Mouse (Mus musculus): ENCODE results near the gene Mas1. TPM values are rescaled to one million over a fixed set of nuclear protein-coding genes. Genes with fewer than 3 reads are reported as not detected.

The Mas1 gene
- total and polyA plus RNA-seq, 2 experiments from 2014 or later, result 0.10 to 0.19 TPM

- ATAC-seq (no peak), DNase-seq (ENCODE audit: low spot score) (no peak)
- H3K27me3 ChIP-seq (ENCODE audit: insufficient read depth, low read length), result no peaks in the 10 kb centered on the region
- no peaks in the 10 kb centered on the region for H3K9me3 ChIP-seq (ENCODE audit: low read length)
- no peaks in the 10 kb centered on the region for H3K36me3 ChIP-seq (ENCODE audit: insufficient read depth, low read length)
- no peak overlapping the region for H3K4me3 ChIP-seq (ENCODE audit: low read length)
- H3K4me1 ChIP-seq (ENCODE audit: insufficient read depth, low read length), result 0 out of 2 replicates have a peak, but pooled peaks cover 1% of the 10 kb centered on the region
- no peak overlapping the region for H3K4me2 ChIP-seq (ENCODE audit: low read depth, low read length)
- H3K27ac ChIP-seq, result no peak overlapping the region
- no peak overlapping the region for H3K9ac ChIP-seq (replicated peaks; ENCODE audit: low read length)
- WGBS, result 89% methylated on average over 3 of the region's 3 CpGs
- TF ChIP-seq CTCF (IDR thresholded peaks at IDR 0.05; ENCODE audit: low read depth), result no peak
These were observed 71.3 kb downstream of the Mas1 start for GRCm38 (mm10) chr17:12796633-12797032.

- Histone ChIP-seq H3K27ac (no peak overlapping the region; the same call in 1 of the 2 replicates), H3K9ac (replicated peaks; ENCODE audit: low read length) (no peak overlapping the region), H3K4me2 (ENCODE audit: low read depth, low read length) (no peak overlapping the region), H3K36me3 (ENCODE audit: insufficient read depth, low read length) (no peaks in the 10 kb centered on the region), H3K9me3 (ENCODE audit: low read length) (no peaks in the 10 kb centered on the region), H3K4me1 (ENCODE audit: insufficient read depth, low read length) (peaks cover 10% of the 10 kb centered on the region), H3K27me3 (ENCODE audit: insufficient read depth, low read length) (no peaks in the 10 kb centered on the region), H3K4me3 (ENCODE audit: low read length) (no peak overlapping the region)
- DNase-seq (ENCODE audit: low spot score) (peak; percentile 62), ATAC-seq (no peak)
- 45% methylated on average over 8 of the region's 8 CpGs for WGBS
- TF ChIP-seq CTCF (IDR thresholded peaks at IDR 0.05; ENCODE audit: low read depth), result no peak
These were observed 74.1 kb downstream of the Mas1 start for GRCm38 (mm10) chr17:12793660-12794406.

- Histone ChIP-seq H3K4me2 (ENCODE audit: low read depth, low read length) (no peak overlapping the region), H3K4me3 (ENCODE audit: low read length) (no peak overlapping the region), H3K36me3 (ENCODE audit: insufficient read depth, low read length) (no peaks in the 10 kb centered on the region), H3K27ac (no peak overlapping the region; the same call in 1 of the 2 replicates), H3K27me3 (ENCODE audit: insufficient read depth, low read length) (no peaks in the 10 kb centered on the region), H3K9ac (replicated peaks; ENCODE audit: low read length) (no peak overlapping the region), H3K9me3 (ENCODE audit: low read length) (no peaks in the 10 kb centered on the region), H3K4me1 (ENCODE audit: insufficient read depth, low read length) (peaks cover 10% of the 10 kb centered on the region)
- peak; percentile 18 for DNase-seq (ENCODE audit: low spot score)
- WGBS, result 54% methylated on average over 11 of the region's 11 CpGs
- no peak for TF ChIP-seq CTCF (IDR thresholded peaks at IDR 0.05; ENCODE audit: low read depth)
- no peak for ATAC-seq
These were observed 75.3 kb downstream of the Mas1 start for GRCm38 (mm10) chr17:12792422-12793206.

GRCm38 (mm10) chr17:12791420-12791819, 76.5 kb downstream of the Mas1 start:
- no peaks in the 10 kb centered on the region for H3K27me3 ChIP-seq (ENCODE audit: insufficient read depth, low read length)
- no peak overlapping the region for H3K4me3 ChIP-seq (ENCODE audit: low read length)
- DNase-seq (ENCODE audit: low spot score) (no peak), ATAC-seq (no peak)
- H3K27ac ChIP-seq, result peak overlapping the region; percentile 64; the same call in 1 of the 2 replicates
- WGBS, result 59% methylated on average over 4 of the region's 4 CpGs
- no peaks in the 10 kb centered on the region for H3K36me3 ChIP-seq (ENCODE audit: insufficient read depth, low read length)
- no peaks in the 10 kb centered on the region for H3K9me3 ChIP-seq (ENCODE audit: low read length)
- H3K4me1 ChIP-seq (ENCODE audit: insufficient read depth, low read length), result peaks cover 10% of the 10 kb centered on the region
- no peak overlapping the region for H3K9ac ChIP-seq (replicated peaks; ENCODE audit: low read length)
- no peak for TF ChIP-seq CTCF (IDR thresholded peaks at IDR 0.05; ENCODE audit: low read depth)
- H3K4me2 ChIP-seq (ENCODE audit: low read depth, low read length), result no peak overlapping the region

- Histone ChIP-seq H3K27me3 (ENCODE audit: insufficient read depth, low read length) (no peaks in the 10 kb centered on the region), H3K9ac (replicated peaks; ENCODE audit: low read length) (no peak overlapping the region), H3K9me3 (ENCODE audit: low read length) (no peaks in the 10 kb centered on the region), H3K4me2 (ENCODE audit: low read depth, low read length) (no peak overlapping the region), H3K36me3 (ENCODE audit: insufficient read depth, low read length) (no peaks in the 10 kb centered on the region), H3K4me1 (ENCODE audit: insufficient read depth, low read length) (peaks cover 10% of the 10 kb centered on the region), H3K27ac (peak overlapping the region; percentile 64; the same call in 1 of the 2 replicates), H3K4me3 (ENCODE audit: low read length) (no peak overlapping the region)
- peak; percentile 68 for DNase-seq (ENCODE audit: low spot score)
- WGBS, result 14% methylated on average over 5 of the region's 5 CpGs
- TF ChIP-seq CTCF (IDR thresholded peaks at IDR 0.05; ENCODE audit: low read depth), result no peak
- peak; percentile 67 for ATAC-seq
These were observed 76.9 kb downstream of the Mas1 start for GRCm38 (mm10) chr17:12791079-12791406.

Small RNAs within 50 kb of the gene (microRNA-seq; reads per million reads assigned to microRNA genes)
- gene Gm24085, result 0 reads per million in 2 experiments

Other genes starting within 250 kb of the Mas1 start
- 0.10 TPM in 1 of 2 replicates, not detected in the other for gene Slc22a1, start 192.3 kb downstream of the Mas1 start, total RNA-seq (2014; rRNA removed)
- 0.19 and 0.26 TPM in 2 replicates for gene Slc22a1, start 192.3 kb downstream of the Mas1 start, polyA plus RNA-seq (2015; fragmentation: Nextera tagmentation; extraction: Ambion mirVana)
- 30.7 and 30.9 TPM in 2 replicates for gene Igf2r, start 98.5 kb downstream of the Mas1 start, total RNA-seq (2014; rRNA removed)
- gene Igf2r, start 98.5 kb downstream of the Mas1 start, polyA plus RNA-seq (2015; fragmentation: Nextera tagmentation; extraction: Ambion mirVana), result 4.2 and 4.7 TPM in 2 replicates
- gene Mrgprh, start 7.9 kb upstream of the Mas1 start, total RNA-seq (2014; rRNA removed), result not detected in 2 replicates
- gene Mrgprh, start 7.9 kb upstream of the Mas1 start, polyA plus RNA-seq (2015; fragmentation: Nextera tagmentation; extraction: Ambion mirVana), result not detected in 2 replicates
- 0.94 and 2.4 TPM in 2 replicates for gene Pnldc1, start 42.1 kb upstream of the Mas1 start, total RNA-seq (2014; rRNA removed)
- gene Pnldc1, start 42.1 kb upstream of the Mas1 start, polyA plus RNA-seq (2015; fragmentation: Nextera tagmentation; extraction: Ambion mirVana), result 1.8 and 2.0 TPM in 2 replicates
- gene Tcp1, start 47.6 kb upstream of the Mas1 start, total RNA-seq (2014; rRNA removed), result 310 and 510 TPM in 2 replicates
- 350 TPM in 2 replicates for gene Tcp1, start 47.6 kb upstream of the Mas1 start, polyA plus RNA-seq (2015; fragmentation: Nextera tagmentation; extraction: Ambion mirVana)
- 34.1 and 46.9 TPM in 2 replicates for gene Mrpl18, start 48.2 kb upstream of the Mas1 start, total RNA-seq (2014; rRNA removed)
- 116 and 123 TPM in 2 replicates for gene Mrpl18, start 48.2 kb upstream of the Mas1 start, polyA plus RNA-seq (2015; fragmentation: Nextera tagmentation; extraction: Ambion mirVana)
- gene Acat3, start 72.5 kb upstream of the Mas1 start, total RNA-seq (2014; rRNA removed), result 0.36 and 0.94 TPM in 2 replicates
- gene Acat3, start 72.5 kb upstream of the Mas1 start, polyA plus RNA-seq (2015; fragmentation: Nextera tagmentation; extraction: Ambion mirVana), result 0.75 and 0.91 TPM in 2 replicates
- gene Acat2, start 92.6 kb upstream of the Mas1 start, total RNA-seq (2014; rRNA removed), result 155 and 161 TPM in 2 replicates
- gene Acat2, start 92.6 kb upstream of the Mas1 start, polyA plus RNA-seq (2015; fragmentation: Nextera tagmentation; extraction: Ambion mirVana), result 212 and 215 TPM in 2 replicates
- gene Wtap, start 126.0 kb upstream of the Mas1 start, total RNA-seq (2014; rRNA removed), result 48.9 and 54.2 TPM in 2 replicates
- gene Wtap, start 126.0 kb upstream of the Mas1 start, polyA plus RNA-seq (2015; fragmentation: Nextera tagmentation; extraction: Ambion mirVana), result 123 and 126 TPM in 2 replicates
- gene Sod2, start 138.7 kb upstream of the Mas1 start, total RNA-seq (2014; rRNA removed), result 229 and 295 TPM in 2 replicates
- 149 and 155 TPM in 2 replicates for gene Sod2, start 138.7 kb upstream of the Mas1 start, polyA plus RNA-seq (2015; fragmentation: Nextera tagmentation; extraction: Ambion mirVana)
- gene Gpr31b, start 184.2 kb upstream of the Mas1 start, total RNA-seq (2014; rRNA removed), result 0.73 TPM in 1 of 2 replicates, not detected in the other
- not detected in 2 replicates for gene Gpr31b, start 184.2 kb upstream of the Mas1 start, polyA plus RNA-seq (2015; fragmentation: Nextera tagmentation; extraction: Ambion mirVana)
- 0.18 TPM in 1 of 2 replicates, not detected in the other for gene Tcp10b, start 193.0 kb upstream of the Mas1 start, total RNA-seq (2014; rRNA removed)
- 0.28 and 0.31 TPM in 2 replicates for gene Tcp10b, start 193.0 kb upstream of the Mas1 start, polyA plus RNA-seq (2015; fragmentation: Nextera tagmentation; extraction: Ambion mirVana)

All from hindbrain, postnatal 0 days (tissue).